Mouse (Mus musculus): ENCODE measurements around the gene B2m. TPM values are rescaled to one million over a fixed set of nuclear protein-coding genes. Genes with fewer than 3 reads are reported as not detected.

The B2m gene
- polyA plus RNA-seq, 1 experiment from 2014 or later = 202 TPM

- no peaks in the 10 kb centered on the region for H3K27me3 ChIP-seq (ENCODE audit: control insufficient read depth, insufficient read depth, low read length)
- no peaks in the 10 kb centered on the region for H3K9me3 ChIP-seq (ENCODE audit: control insufficient read depth, low read length)
- H3K9ac ChIP-seq (ENCODE audit: low read depth, low read length) = no peak overlapping the region
- H3K4me3 ChIP-seq (ENCODE audit: low read length) = no peak overlapping the region
- no peaks in the 10 kb centered on the region for H3K36me3 ChIP-seq (ENCODE audit: control insufficient read depth, insufficient read depth, low read length)
- no peak overlapping the region for H3K4me2 ChIP-seq (replicated peaks; ENCODE audit: low read depth, low read length)
- no peak for ATAC-seq (ENCODE audit: low FRiP score, low TSS enrichment)
- H3K4me1 ChIP-seq (ENCODE audit: control insufficient read depth, insufficient read depth, low read length) = peaks cover 4% of the 10 kb centered on the region; the same call in 1 of the 2 replicates
- WGBS = 53% methylated on average over 5 of the region's 5 CpGs
- no peak overlapping the region for H3K27ac ChIP-seq (ENCODE audit: low read depth, low read length)
Measured at GRCm38 (mm10) chr2:122126765-122127347, 20.6 kb upstream of the B2m start.

GRCm38 (mm10) chr2:122127635-122128034 is 19.9 kb upstream of the B2m start:
- no peak overlapping the region for H3K4me2 ChIP-seq (replicated peaks; ENCODE audit: low read depth, low read length)
- WGBS = 85% methylated on average over 4 of the region's 4 CpGs

GRCm38 (mm10) chr2:122132078-122132477 is 15.4 kb upstream of the B2m start:
- H3K27ac ChIP-seq (ENCODE audit: low read depth, low read length) = no peak overlapping the region
- H3K4me2 ChIP-seq (replicated peaks; ENCODE audit: low read depth, low read length) = no peak overlapping the region
- no peak overlapping the region for H3K9ac ChIP-seq (ENCODE audit: low read depth, low read length)
- ATAC-seq (ENCODE audit: low FRiP score, low TSS enrichment) = no peak
- WGBS = 88% methylated on average over 2 of the region's 2 CpGs
- H3K4me3 ChIP-seq (ENCODE audit: low read length) = no peak overlapping the region
- no peaks in the 10 kb centered on the region for H3K9me3 ChIP-seq (ENCODE audit: control insufficient read depth, low read length)
- no peaks in the 10 kb centered on the region for H3K36me3 ChIP-seq (ENCODE audit: control insufficient read depth, insufficient read depth, low read length)
- no peaks in the 10 kb centered on the region for H3K4me1 ChIP-seq (ENCODE audit: control insufficient read depth, insufficient read depth, low read length)
- H3K27me3 ChIP-seq (ENCODE audit: control insufficient read depth, insufficient read depth, low read length) = no peaks in the 10 kb centered on the region

More at GRCm38 (mm10) chr2:122127635-122128034, 19.9 kb upstream of the B2m start:
- Histone ChIP-seq H3K27me3 (ENCODE audit: control insufficient read depth, insufficient read depth, low read length) (no peaks in the 10 kb centered on the region), H3K4me1 (ENCODE audit: control insufficient read depth, insufficient read depth, low read length) (peaks cover 4% of the 10 kb centered on the region; the same call in 1 of the 2 replicates), H3K9me3 (ENCODE audit: control insufficient read depth, low read length) (no peaks in the 10 kb centered on the region), H3K9ac (ENCODE audit: low read depth, low read length) (no peak overlapping the region), H3K4me3 (ENCODE audit: low read length) (no peak overlapping the region), H3K36me3 (ENCODE audit: control insufficient read depth, insufficient read depth, low read length) (no peaks in the 10 kb centered on the region), H3K27ac (ENCODE audit: low read depth, low read length) (no peak overlapping the region)
- ATAC-seq (ENCODE audit: low FRiP score, low TSS enrichment) = no peak

- no peak overlapping the region for H3K9ac ChIP-seq (ENCODE audit: low read depth, low read length)
- no peaks in the 10 kb centered on the region for H3K36me3 ChIP-seq (ENCODE audit: control insufficient read depth, insufficient read depth, low read length)
- no peak overlapping the region for H3K27ac ChIP-seq (ENCODE audit: low read depth, low read length)
- 75% methylated on average over 2 of the region's 2 CpGs for whole genome bisulfite sequencing
- H3K4me1 ChIP-seq (ENCODE audit: control insufficient read depth, insufficient read depth, low read length) = no peaks in the 10 kb centered on the region
- H3K9me3 ChIP-seq (ENCODE audit: control insufficient read depth, low read length) = no peaks in the 10 kb centered on the region
- ATAC-seq (ENCODE audit: low FRiP score, low TSS enrichment) = no peak
- H3K4me2 ChIP-seq (replicated peaks; ENCODE audit: low read depth, low read length) = no peak overlapping the region
- no peak overlapping the region for H3K4me3 ChIP-seq (ENCODE audit: low read length)
- H3K27me3 ChIP-seq (ENCODE audit: control insufficient read depth, insufficient read depth, low read length) = no peaks in the 10 kb centered on the region
Measured at GRCm38 (mm10) chr2:122132618-122133017, 14.9 kb upstream of the B2m start.

- Histone ChIP-seq H3K9ac (ENCODE audit: low read depth, low read length) (no peak overlapping the region), H3K27ac (ENCODE audit: low read depth, low read length) (no peak overlapping the region), H3K36me3 (ENCODE audit: control insufficient read depth, insufficient read depth, low read length) (no peaks in the 10 kb centered on the region), H3K4me2 (replicated peaks; ENCODE audit: low read depth, low read length) (no peak overlapping the region), H3K4me1 (ENCODE audit: control insufficient read depth, insufficient read depth, low read length) (no peaks in the 10 kb centered on the region), H3K27me3 (ENCODE audit: control insufficient read depth, insufficient read depth, low read length) (no peaks in the 10 kb centered on the region), H3K4me3 (ENCODE audit: low read length) (no peak overlapping the region), H3K9me3 (ENCODE audit: control insufficient read depth, low read length) (no peaks in the 10 kb centered on the region)
- no peak for ATAC-seq (ENCODE audit: low FRiP score, low TSS enrichment)
- WGBS = 46% methylated on average over 5 of the region's 5 CpGs
Measured at GRCm38 (mm10) chr2:122137839-122138465, 9.5 kb upstream of the B2m start.

GRCm38 (mm10) chr2:122140815-122141214 is 6.7 kb upstream of the B2m start:
- no peak for ATAC-seq (ENCODE audit: low FRiP score, low TSS enrichment)
- H3K27ac ChIP-seq (ENCODE audit: low read depth, low read length) = no peak overlapping the region
- no peaks in the 10 kb centered on the region for H3K4me1 ChIP-seq (ENCODE audit: control insufficient read depth, insufficient read depth, low read length)
- WGBS = 80% methylated on average over 2 of the region's 2 CpGs
- no peak overlapping the region for H3K4me2 ChIP-seq (replicated peaks; ENCODE audit: low read depth, low read length)
- H3K9ac ChIP-seq (ENCODE audit: low read depth, low read length) = no peak overlapping the region
- no peaks in the 10 kb centered on the region for H3K27me3 ChIP-seq (ENCODE audit: control insufficient read depth, insufficient read depth, low read length)
- H3K36me3 ChIP-seq (ENCODE audit: control insufficient read depth, insufficient read depth, low read length) = no peaks in the 10 kb centered on the region
- no peak overlapping the region for H3K4me3 ChIP-seq (ENCODE audit: low read length)
- no peaks in the 10 kb centered on the region for H3K9me3 ChIP-seq (ENCODE audit: control insufficient read depth, low read length)

GRCm38 (mm10) chr2:122141332-122141967 is 6.0 kb upstream of the B2m start:
- Histone ChIP-seq H3K9me3 (ENCODE audit: control insufficient read depth, low read length) (no peaks in the 10 kb centered on the region), H3K27ac (ENCODE audit: low read depth, low read length) (no peak overlapping the region), H3K4me2 (replicated peaks; ENCODE audit: low read depth, low read length) (no peak overlapping the region), H3K9ac (ENCODE audit: low read depth, low read length) (no peak overlapping the region), H3K27me3 (ENCODE audit: control insufficient read depth, insufficient read depth, low read length) (no peaks in the 10 kb centered on the region), H3K36me3 (ENCODE audit: control insufficient read depth, insufficient read depth, low read length) (no peaks in the 10 kb centered on the region), H3K4me3 (ENCODE audit: low read length) (no peak overlapping the region), H3K4me1 (ENCODE audit: control insufficient read depth, insufficient read depth, low read length) (no peaks in the 10 kb centered on the region)
- 84% methylated on average over 5 of the region's 5 CpGs for WGBS
- no peak for ATAC-seq (ENCODE audit: low FRiP score, low TSS enrichment)

- ATAC-seq (ENCODE audit: low FRiP score, low TSS enrichment) = no peak
- 92% methylated on average over 3 of the region's 3 CpGs for WGBS
Measured at GRCm38 (mm10) chr2:122143111-122143510, 4.4 kb upstream of the B2m start.

GRCm38 (mm10) chr2:122145756-122146155 is 1.7 kb upstream of the B2m start:
- whole genome bisulfite sequencing = 67% methylated on average over 4 of the region's 4 CpGs
- Histone ChIP-seq H3K4me1 (ENCODE audit: control insufficient read depth, insufficient read depth, low read length) (0 out of 2 replicates have a peak, but pooled peaks cover 8% of the 10 kb centered on the region), H3K4me2 (replicated peaks; ENCODE audit: low read depth, low read length) (no peak overlapping the region), H3K9ac (ENCODE audit: low read depth, low read length) (no peak overlapping the region), H3K36me3 (ENCODE audit: control insufficient read depth, insufficient read depth, low read length) (no peaks in the 10 kb centered on the region), H3K9me3 (ENCODE audit: control insufficient read depth, low read length) (no peaks in the 10 kb centered on the region), H3K4me3 (ENCODE audit: low read length) (no peak overlapping the region), H3K27me3 (ENCODE audit: control insufficient read depth, insufficient read depth, low read length) (no peaks in the 10 kb centered on the region), H3K27ac (ENCODE audit: low read depth, low read length) (no peak overlapping the region)
- ATAC-seq (ENCODE audit: low FRiP score, low TSS enrichment) = no peak

More at GRCm38 (mm10) chr2:122143111-122143510, 4.4 kb upstream of the B2m start:
- Histone ChIP-seq H3K4me2 (replicated peaks; ENCODE audit: low read depth, low read length) (no peak overlapping the region), H3K36me3 (ENCODE audit: control insufficient read depth, insufficient read depth, low read length) (no peaks in the 10 kb centered on the region), H3K4me3 (ENCODE audit: low read length) (no peak overlapping the region), H3K4me1 (ENCODE audit: control insufficient read depth, insufficient read depth, low read length) (no peaks in the 10 kb centered on the region), H3K27ac (ENCODE audit: low read depth, low read length) (no peak overlapping the region), H3K27me3 (ENCODE audit: control insufficient read depth, insufficient read depth, low read length) (no peaks in the 10 kb centered on the region), H3K9me3 (ENCODE audit: control insufficient read depth, low read length) (no peaks in the 10 kb centered on the region), H3K9ac (ENCODE audit: low read depth, low read length) (no peak overlapping the region)
